Mouse (Mus musculus) cerebellum, adult 11-12 months (tissue): ENCODE results near the gene Mkrn1.
"Not testable (repeated sequence)": the region's sequence is repeated elsewhere in the genome, so short reads cannot be mapped to it uniquely, and the experiment has no call there.

ENCODE experiments used
- DNase-seq: peaks from one replicate; pipeline ENCODE4 v3.0.0; 2022

Mkrn1 gene

GRCm38 (mm10) chr6:39378161-39378835 is 42.0 kb downstream of the Mkrn1 start:
- DNase-seq: not testable (repeated sequence)

DNA sequence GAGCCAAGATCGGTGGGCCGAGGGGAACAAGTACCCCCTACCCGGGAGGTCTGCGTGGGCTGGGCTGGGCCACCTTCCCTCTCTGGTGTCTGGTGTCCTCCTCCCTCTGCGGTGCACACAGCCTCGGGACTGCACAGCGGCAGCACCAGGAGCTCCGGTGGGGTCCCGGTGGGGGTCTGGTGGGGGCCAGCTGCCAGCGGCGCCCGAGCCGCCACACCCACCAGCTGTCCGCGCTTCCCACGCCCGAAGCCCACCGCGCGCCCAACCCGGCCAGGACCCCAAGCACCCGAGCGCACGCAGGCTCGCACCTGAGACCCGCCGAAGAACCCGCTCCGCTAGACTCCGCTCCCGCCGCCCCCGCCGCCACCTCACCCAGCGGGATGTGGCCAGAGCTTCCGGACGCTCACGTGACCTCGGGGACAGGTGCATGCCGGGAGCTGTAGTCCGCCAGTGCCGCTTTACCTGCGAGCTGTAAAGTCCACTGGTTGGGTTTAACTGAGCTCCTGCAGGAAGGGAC is 42.9 kb downstream of the Mkrn1 start, which contains the start of gene Slc37a3:
Gene Slc37a3 (minus strand): TSS at position 365 of the 517 bp plus-strand sequence.
- peak; percentile 89 for DNase-seq

- no peak for DNase-seq
Measured at GRCm38 (mm10) chr6:39376775-39377174, 43.5 kb downstream of the Mkrn1 start.

DNA sequence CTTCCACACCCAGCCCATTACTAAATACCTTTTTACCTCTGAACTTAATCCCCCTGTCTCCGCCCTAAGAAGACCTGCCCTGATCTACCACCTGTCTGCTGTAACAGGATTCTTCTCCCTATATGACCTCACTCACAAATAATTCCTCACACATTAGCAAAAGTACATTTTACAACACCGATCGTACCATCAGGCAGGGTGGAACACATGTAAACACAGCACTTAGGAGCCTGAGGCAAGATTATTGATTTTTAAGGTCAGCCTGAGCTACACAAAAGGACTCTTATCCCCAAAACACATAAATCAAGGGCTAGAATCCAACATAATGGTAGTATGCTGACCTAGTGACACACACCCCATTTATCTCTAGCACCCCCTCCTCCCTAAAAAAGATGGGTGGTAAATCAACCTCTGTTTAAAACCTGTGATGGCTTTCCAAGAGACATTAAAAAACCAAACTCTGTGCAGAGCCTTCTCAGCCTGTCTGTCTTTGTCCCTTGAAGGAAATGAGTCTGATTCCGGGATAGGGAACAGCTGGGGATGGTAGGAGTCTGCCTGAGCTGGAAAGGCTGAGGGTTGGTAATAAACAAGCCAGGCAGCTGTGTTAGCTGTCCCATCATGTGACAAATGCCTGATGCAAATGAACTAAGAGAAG is 46.8 kb downstream of the Mkrn1 start:
- DNase-seq: no peak

DNA sequence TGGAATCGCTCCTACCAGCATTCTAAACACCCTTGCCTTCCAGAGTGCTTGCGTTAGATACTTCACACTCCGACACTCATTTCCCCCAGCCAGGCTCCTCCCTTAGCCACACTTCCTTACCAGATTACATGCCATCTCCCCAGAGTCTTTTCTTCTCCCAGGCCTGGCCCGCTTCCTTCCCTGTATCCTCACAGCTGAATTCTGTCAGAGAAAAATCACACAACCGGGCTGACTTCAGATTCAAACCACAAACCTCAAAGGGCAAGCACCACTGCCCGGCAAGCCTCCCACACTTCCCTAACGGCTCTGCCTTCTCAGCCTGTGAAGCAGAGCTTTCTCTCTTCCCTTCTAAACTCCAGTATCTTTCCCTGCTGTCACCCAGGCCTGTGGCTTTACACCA is 47.5 kb downstream of the Mkrn1 start:
- no peak for DNase-seq

DNA sequence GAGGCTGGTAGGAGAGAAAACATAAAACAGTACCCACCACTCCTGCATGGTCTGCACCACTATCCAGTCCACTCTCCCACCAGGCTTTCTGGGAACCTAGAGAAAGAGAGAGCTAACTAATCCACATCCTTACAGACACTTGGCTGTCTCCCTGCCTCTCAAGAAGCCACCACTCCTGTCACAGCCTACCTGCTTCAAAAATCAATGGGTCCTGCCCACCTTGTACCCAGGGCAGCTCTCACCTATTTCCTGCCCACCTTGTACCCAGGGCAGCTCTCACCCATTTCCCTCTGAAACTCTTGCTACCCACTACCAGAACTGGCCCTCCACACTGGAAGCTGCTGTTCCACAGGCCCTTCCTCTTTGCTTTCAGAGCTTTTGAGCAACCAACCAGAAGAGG is 48.2 kb downstream of the Mkrn1 start:
- DNase-seq: no peak

DNA sequence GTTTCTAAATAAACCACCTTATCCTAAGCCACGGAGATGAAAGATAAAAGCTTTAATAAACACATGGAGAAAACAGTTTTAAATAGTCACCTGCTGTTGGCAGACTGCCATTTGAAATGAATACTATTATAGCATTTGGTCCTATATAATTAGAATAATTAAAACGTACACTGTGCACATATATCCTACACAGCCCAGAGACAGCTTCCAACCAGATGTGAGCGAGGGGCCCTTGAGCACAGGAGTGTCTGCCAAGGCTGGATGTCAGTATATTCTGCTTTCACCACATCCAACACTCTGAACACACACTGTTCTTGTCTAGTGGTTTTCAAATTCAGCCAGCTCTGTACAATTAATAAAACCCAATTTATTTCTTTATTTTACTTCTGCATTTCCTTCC is 50.6 kb downstream of the Mkrn1 start:
- DNase-seq: no peak

GRCm38 (mm10) chr6:39362684-39363083 is 57.6 kb downstream of the Mkrn1 start:
- DNase-seq: no peak

- not testable (repeated sequence) for DNase-seq
Measured at GRCm38 (mm10) chr6:39359207-39359606, 61.1 kb downstream of the Mkrn1 start.

GRCm38 (mm10) chr6:39348946-39349345 is 71.3 kb downstream of the Mkrn1 start:
- DNase-seq: no peak

GRCm38 (mm10) chr6:39347880-39348814 is 72.1 kb downstream of the Mkrn1 start:
- no peak for DNase-seq
